Mouse (Mus musculus): ENCODE results near the gene Gpx2. TPM values are rescaled to one million over a fixed set of nuclear protein-coding genes. Genes with fewer than 3 reads are reported as not detected.

Gene Gpx2
- polyA plus RNA-seq, 1 experiment from 2014 or later, result 236 TPM

DNA sequence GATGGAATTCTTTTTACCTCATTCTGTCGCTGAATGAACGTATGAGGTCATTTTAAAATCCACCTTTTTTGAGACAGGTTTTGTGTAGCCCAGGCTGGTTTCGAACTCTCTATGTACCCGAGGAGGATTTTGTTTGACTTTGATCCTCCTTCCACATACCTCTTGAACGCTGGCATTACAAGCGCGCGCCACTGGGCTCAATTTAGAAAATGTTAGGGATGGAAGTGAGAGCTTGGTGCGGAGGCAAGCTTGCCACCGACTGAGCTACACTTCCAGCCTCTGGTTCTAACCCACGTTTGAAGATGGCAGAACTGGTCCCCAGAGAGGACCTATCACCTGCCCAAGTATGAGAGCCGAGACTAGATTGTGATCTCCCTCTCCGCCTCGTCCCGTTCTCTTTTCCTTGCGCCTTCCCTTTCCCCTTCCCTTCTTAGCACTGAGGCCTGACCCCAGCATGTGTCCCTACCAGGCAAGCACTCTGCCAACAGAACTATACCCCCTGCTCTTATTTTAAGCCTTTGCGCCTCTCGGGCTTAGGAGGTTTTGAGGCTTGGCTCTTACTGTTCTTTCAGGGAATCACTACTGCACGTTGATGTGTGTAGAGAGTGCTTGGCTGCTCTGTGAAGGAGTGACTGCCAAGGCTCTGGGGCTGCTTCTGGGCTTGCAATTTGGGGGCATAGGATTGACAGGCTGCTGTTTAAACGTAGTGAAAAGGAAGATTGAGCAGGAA is 29.3 kb downstream of the Gpx2 start:
- Histone ChIP-seq H3K4me2 (replicated peaks; ENCODE audit: low read depth) (peak overlapping the region; percentile 69), H3K9ac (ENCODE audit: low read length) (peak overlapping the region; percentile 86), H3K9me3 (ENCODE audit: control insufficient read depth, low read length) (no peaks in the 10 kb centered on the region), H3K4me1 (replicated peaks; ENCODE audit: control insufficient read depth, insufficient read depth) (no peaks in the 10 kb centered on the region), H3K4me3 (ENCODE audit: low read depth, low read length) (peak overlapping the region; percentile 72), H3K36me3 (ENCODE audit: control insufficient read depth, insufficient read depth, low read length) (no peaks in the 10 kb centered on the region), H3K27ac (replicated peaks) (peak overlapping the region; percentile 81), H3K27me3 (ENCODE audit: control insufficient read depth, insufficient read depth, low read length) (no peaks in the 10 kb centered on the region)
- ATAC-seq (ENCODE audit: low FRiP score, low TSS enrichment) (peak; percentile 36), DNase-seq (ENCODE audit: low spot score) (no peak)
- TF ChIP-seq CTCF (IDR thresholded peaks at IDR 0.05; ENCODE audit: low read depth) (no peak), EP300 (optimal IDR thresholded peaks at IDR 0.05) (no peak)
- WGBS, result 21% methylated on average over 20 of the region's 20 CpGs

DNA sequence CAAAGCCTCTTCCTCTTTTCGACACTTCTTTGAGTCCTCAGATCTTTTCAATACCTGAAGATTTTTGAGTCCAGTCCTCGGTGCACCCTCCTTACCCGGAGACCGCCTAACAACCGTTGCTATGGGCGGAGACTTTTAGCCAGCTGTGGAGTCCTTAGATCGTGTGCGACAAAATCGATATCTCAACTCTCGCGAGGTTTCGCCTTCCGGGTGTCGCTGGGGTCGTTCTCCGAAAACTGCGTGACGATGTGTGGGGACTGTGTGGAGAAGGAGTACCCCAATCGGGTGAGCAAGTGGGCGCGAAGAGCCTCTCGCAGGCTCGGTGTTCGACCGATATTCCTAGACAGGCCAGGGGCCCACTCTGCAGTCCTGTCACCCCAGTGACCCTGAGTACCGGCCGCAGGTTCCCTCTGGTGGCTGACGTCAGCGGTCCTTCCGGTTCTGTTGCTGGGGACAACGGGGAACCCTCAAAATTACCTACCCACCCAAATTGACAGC is 30.0 kb downstream of the Gpx2 start, which contains the start of the genes Churc1 and Fntb:
TSS of gene Churc1 (plus strand) at position 185 of the 498 bp plus-strand sequence.
TSS of gene Fntb (plus strand) at position 236 of the 498 bp plus-strand sequence.
- Histone ChIP-seq H3K36me3 (ENCODE audit: control insufficient read depth, insufficient read depth, low read length) (no peaks in the 10 kb centered on the region), H3K27ac (replicated peaks) (peak within 1 kb of the TSS; percentile 81), H3K4me3 (ENCODE audit: low read depth, low read length) (peak within 1 kb of the TSS; percentile 72), H3K27me3 (ENCODE audit: control insufficient read depth, insufficient read depth, low read length) (no peaks in the 10 kb centered on the region), H3K9me3 (ENCODE audit: control insufficient read depth, low read length) (no peaks in the 10 kb centered on the region), H3K4me2 (replicated peaks; ENCODE audit: low read depth) (peak within 1 kb of the TSS; percentile 69), H3K4me1 (replicated peaks; ENCODE audit: control insufficient read depth, insufficient read depth) (no peaks in the 10 kb centered on the region), H3K9ac (ENCODE audit: low read length) (peak within 1 kb of the TSS; percentile 86)
- DNase-seq (ENCODE audit: low spot score), result peak; percentile 93
- 0 out of 2 replicates have a peak, but pooled peaks have one; percentile 12 for TF ChIP-seq CTCF (IDR thresholded peaks at IDR 0.05; ENCODE audit: low read depth)
- peak; percentile 88 for TF ChIP-seq EP300 (optimal IDR thresholded peaks at IDR 0.05)
- peak; percentile 96 for ATAC-seq (ENCODE audit: low FRiP score, low TSS enrichment)
- WGBS, result under 1% methylated on average over 31 of the region's 31 CpGs

DNA sequence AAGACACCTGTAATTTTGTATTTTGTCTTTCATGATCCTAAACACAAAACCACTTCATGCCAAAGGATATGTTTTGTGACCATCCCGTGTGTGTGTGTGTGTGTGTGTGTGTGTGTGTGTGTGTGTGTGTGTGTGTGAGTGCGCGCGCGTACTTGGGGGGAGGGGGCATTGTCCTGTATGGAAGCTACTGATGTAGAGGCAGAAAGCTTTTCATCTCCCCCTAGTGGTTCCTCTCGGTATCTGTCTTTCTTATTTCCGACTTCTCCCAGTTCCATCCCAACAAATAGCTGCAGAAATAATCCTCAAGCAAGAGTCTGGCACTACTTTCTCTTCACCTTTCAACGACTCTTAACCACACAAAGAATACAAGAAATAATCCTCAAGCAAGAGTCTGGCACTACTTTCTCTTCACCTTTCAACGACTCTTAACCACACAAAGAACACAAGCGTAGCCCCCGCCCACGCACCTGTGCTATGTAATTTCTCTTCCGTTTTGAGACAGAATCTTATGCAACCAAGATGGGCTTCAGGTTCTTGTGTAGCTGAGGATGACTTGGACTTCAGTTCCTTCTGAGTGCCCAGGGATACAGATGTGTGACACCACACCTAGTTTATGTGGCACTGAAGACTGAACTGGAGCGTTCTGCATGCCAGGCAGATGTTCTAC is 42.6 kb downstream of the Gpx2 start:
- DNase-seq (ENCODE audit: low spot score) (peak; percentile 34), ATAC-seq (ENCODE audit: low FRiP score, low TSS enrichment) (no peak; the same call in 1 of the 2 replicates)
- H3K27ac ChIP-seq (replicated peaks), result no peak overlapping the region
- no peaks in the 10 kb centered on the region for H3K4me1 ChIP-seq (replicated peaks; ENCODE audit: control insufficient read depth, insufficient read depth)
- H3K27me3 ChIP-seq (ENCODE audit: control insufficient read depth, insufficient read depth, low read length), result no peaks in the 10 kb centered on the region
- H3K4me2 ChIP-seq (replicated peaks; ENCODE audit: low read depth), result no peak overlapping the region
- H3K4me3 ChIP-seq (ENCODE audit: low read depth, low read length), result no peak overlapping the region
- no peaks in the 10 kb centered on the region for H3K36me3 ChIP-seq (ENCODE audit: control insufficient read depth, insufficient read depth, low read length)
- H3K9ac ChIP-seq (ENCODE audit: low read length), result no peak overlapping the region
- H3K9me3 ChIP-seq (ENCODE audit: control insufficient read depth, low read length), result no peaks in the 10 kb centered on the region
- peak; percentile 75 for TF ChIP-seq CTCF (IDR thresholded peaks at IDR 0.05; ENCODE audit: low read depth)
- TF ChIP-seq EP300 (optimal IDR thresholded peaks at IDR 0.05), result no peak
- WGBS, result 39% methylated on average over 14 of the region's 14 CpGs

DNA sequence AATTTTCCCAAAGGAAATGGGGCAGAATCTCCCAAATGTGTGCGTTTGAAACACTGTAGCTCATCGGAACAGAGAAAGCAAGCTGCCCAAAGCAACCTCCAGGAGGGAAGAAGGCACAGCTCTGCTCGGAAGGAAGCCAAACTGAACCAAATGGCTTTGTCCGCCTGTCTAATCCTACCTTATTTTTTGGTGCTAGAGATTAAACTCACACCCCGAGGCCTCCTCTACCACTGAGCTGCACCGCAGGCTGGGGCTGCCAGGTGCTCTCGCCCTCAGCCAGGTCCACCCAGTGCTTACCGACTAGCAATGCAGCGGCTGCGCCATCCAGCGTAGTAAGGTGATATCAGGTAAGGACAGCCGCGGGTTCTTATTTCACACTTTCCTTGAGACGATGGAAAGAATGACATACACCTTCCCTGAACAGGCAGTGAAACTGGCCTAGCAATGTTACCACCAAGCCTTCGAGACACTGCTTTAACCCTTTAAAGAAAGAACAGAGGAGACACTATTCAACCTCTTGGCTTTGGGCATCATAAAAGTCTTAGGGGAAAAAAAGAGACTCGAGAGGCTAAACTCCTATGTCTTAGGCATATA is 44.4 kb downstream of the Gpx2 start:
- DNase-seq (ENCODE audit: low spot score), result no peak
- Histone ChIP-seq H3K27me3 (ENCODE audit: control insufficient read depth, insufficient read depth, low read length) (no peaks in the 10 kb centered on the region), H3K27ac (replicated peaks) (no peak overlapping the region), H3K4me1 (replicated peaks; ENCODE audit: control insufficient read depth, insufficient read depth) (no peaks in the 10 kb centered on the region), H3K9ac (ENCODE audit: low read length) (no peak overlapping the region), H3K4me3 (ENCODE audit: low read depth, low read length) (no peak overlapping the region), H3K4me2 (replicated peaks; ENCODE audit: low read depth) (no peak overlapping the region), H3K9me3 (ENCODE audit: control insufficient read depth, low read length) (no peaks in the 10 kb centered on the region), H3K36me3 (ENCODE audit: control insufficient read depth, insufficient read depth, low read length) (no peaks in the 10 kb centered on the region)
- ATAC-seq (ENCODE audit: low FRiP score, low TSS enrichment), result no peak
- no peak for TF ChIP-seq EP300 (optimal IDR thresholded peaks at IDR 0.05)
- no peak for TF ChIP-seq CTCF (IDR thresholded peaks at IDR 0.05; ENCODE audit: low read depth)
- 77% methylated on average over 16 of the region's 16 CpGs for WGBS

Other genes with a start within 250 kb of the Gpx2 start
- 0.29 and 0.30 TPM in 2 replicates for gene Sptb, start 85.0 kb downstream of the Gpx2 start, polyA plus RNA-seq (2015; fragmentation: Nextera tagmentation; extraction: Ambion mirVana)
- 161 and 163 TPM in 2 replicates for gene Churc1, start 30.0 kb downstream of the Gpx2 start, polyA plus RNA-seq (2015; fragmentation: Nextera tagmentation; extraction: Ambion mirVana)
- gene Fntb, start 30.0 kb downstream of the Gpx2 start, polyA plus RNA-seq (2015; fragmentation: Nextera tagmentation; extraction: Ambion mirVana), result 22.4 and 23.8 TPM in 2 replicates
- gene Rab15, start 27.4 kb upstream of the Gpx2 start, polyA plus RNA-seq (2015; fragmentation: Nextera tagmentation; extraction: Ambion mirVana), result 24.0 and 27.2 TPM in 2 replicates
- 11.4 TPM in 2 replicates for gene Max, start 166.6 kb upstream of the Gpx2 start, polyA plus RNA-seq (2015; fragmentation: Nextera tagmentation; extraction: Ambion mirVana)

Measured in stomach, postnatal 0 days (tissue).